Mouse (Mus musculus) spleen, adult 2 months (tissue): Measurements from ENCODE around the gene Srebf2. TPM values are rescaled to one million over a fixed set of nuclear protein-coding genes. Genes with fewer than 3 reads are reported as not detected.

ENCODE experiments used
- DNase-seq, 2 experiments: peaks; one replicate each; pipeline versions ENCODE4 v3.0.0 to v3.0.0-alpha.2; 2012 to 2021; ENCODE audit warnings: low spot score in 2 of 2, low read depth in 1 of 2
- H3K27ac ChIP-seq: fragments of 200-500 bp; 2 replicates; pipeline ENCODE4 v1.5.1; 2012; ENCODE audit warnings: low read length, inconsistent platforms; ENCODE audit not compliant: insufficient read depth
- H3K27me3 ChIP-seq: fragments of 200-500 bp; 2 replicates; pipeline ENCODE4 v1.6.1; 2012; ENCODE audit warnings: mild to moderate bottlenecking, moderate library complexity, low read length, inconsistent platforms; ENCODE audit not compliant: control insufficient read depth, insufficient read depth
- H3K36me3 ChIP-seq: fragments of 200-500 bp; 2 replicates; pipeline ENCODE4 v1.6.1; 2012; ENCODE audit warnings: mild to moderate bottlenecking, low read length, inconsistent platforms; ENCODE audit not compliant: control insufficient read depth, insufficient read depth
- H3K4me1 ChIP-seq: fragments of 200-500 bp; 2 replicates; pipeline ENCODE4 v1.6.1; 2011; ENCODE audit warnings: inconsistent platforms; ENCODE audit not compliant: control insufficient read depth, insufficient read depth, insufficient read length
- H3K4me3 ChIP-seq: fragments of 200-500 bp; 2 replicates; pipeline ENCODE4 v1.5.1; 2011; ENCODE audit warnings: mild to moderate bottlenecking, inconsistent platforms; ENCODE audit not compliant: insufficient read depth, insufficient read length; ENCODE audit errors: extremely low read depth
- CTCF ChIP-seq: fragments of 200-500 bp; IDR thresholded peaks from 2 replicates; pipeline ENCODE4 v1.5.1; 2011; ENCODE audit warnings: mild to moderate bottlenecking, inconsistent platforms; ENCODE audit not compliant: insufficient read depth, insufficient read length, insufficient replicate concordance; ENCODE audit errors: extremely low read depth
- POLR2A ChIP-seq: fragments of 200-500 bp; IDR thresholded peaks from 2 replicates; pipeline ENCODE4 v1.6.1; 2011; ENCODE audit warnings: low read depth, low read length, inconsistent platforms
- WGBS: fragments of 180-500 bp; shearing (Covaris S2); methylation state at CpG from one replicate; pipeline ENCODE4 v1.1.7; 2018; 5-methylcytosine and 5-hydroxymethylcytosine counted together
- polyA plus RNA-seq: library from polyadenylated mRNA; depleted of rRNA; stranded (reverse); fragments of >200 nt; gene quantifications from 2 replicates; pipeline ENCODE4 v1.2.3, GENCODE M21; 2012

Srebf2 gene
- polyA plus RNA-seq, 1 experiment, result 204 TPM

DNA sequence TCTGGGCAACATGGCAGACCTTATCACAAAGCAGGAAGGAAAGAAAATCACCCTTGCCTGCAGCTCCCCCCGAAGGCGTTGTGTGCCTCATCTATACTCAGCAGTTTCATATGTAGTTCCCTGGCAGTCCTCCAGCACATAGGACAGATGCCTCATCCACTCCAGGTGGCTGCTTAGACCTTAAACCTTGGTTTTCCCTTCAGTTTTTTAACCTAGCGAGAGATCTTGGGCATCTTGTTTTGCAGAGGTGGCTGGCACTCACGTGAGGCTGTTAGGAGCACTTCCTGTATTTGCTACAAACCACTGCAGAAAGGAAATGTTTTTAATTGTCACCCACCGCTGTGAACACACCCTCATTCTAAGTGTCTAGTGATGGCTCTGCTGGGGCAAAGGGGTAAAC, 40.0 kb downstream of the Srebf2 start:
- WGBS, result 8% methylated on average over 5 of the region's 5 CpGs
- Histone ChIP-seq H3K27ac (peak overlapping the region; percentile 90), H3K36me3 (peaks cover 46% of the 10 kb centered on the region), H3K4me3 (no peak overlapping the region), H3K4me1 (peaks cover 9% of the 10 kb centered on the region; the same call in 1 of the 2 replicates), H3K27me3 (no peaks in the 10 kb centered on the region)
- DNase-seq, result peak; percentile 53 to 70
- TF ChIP-seq POLR2A (no peak), CTCF (no peak)

DNA sequence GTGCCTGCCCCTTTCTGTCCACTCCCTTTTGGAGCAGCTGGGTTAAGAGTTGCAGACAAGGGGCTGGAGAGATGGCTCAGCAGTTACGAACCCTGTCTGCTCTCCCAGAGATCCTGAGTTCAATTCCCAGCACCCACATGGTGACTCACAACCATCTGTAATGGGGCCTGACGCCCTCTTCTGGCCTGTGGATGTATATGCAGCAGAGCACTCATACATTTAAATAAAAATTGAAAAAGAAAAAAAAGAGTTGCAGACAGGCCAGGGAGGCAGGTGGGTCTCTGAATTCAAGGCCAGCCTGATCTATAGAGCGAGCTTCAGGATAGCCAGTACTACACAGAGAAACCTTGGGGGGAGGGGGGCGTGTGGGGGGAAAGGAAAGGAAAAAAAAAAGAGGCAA, 40.4 kb downstream of the Srebf2 start:
- Histone ChIP-seq H3K27ac (peak overlapping the region; percentile 90), H3K36me3 (peaks cover 46% of the 10 kb centered on the region), H3K27me3 (no peaks in the 10 kb centered on the region), H3K4me3 (no peak overlapping the region), H3K4me1 (peaks cover 9% of the 10 kb centered on the region; the same call in 1 of the 2 replicates)
- TF ChIP-seq CTCF, result no peak
- TF ChIP-seq POLR2A, result no peak
- WGBS, result 93% methylated on average over 4 of the region's 4 CpGs
- DNase-seq, result no peak

DNA sequence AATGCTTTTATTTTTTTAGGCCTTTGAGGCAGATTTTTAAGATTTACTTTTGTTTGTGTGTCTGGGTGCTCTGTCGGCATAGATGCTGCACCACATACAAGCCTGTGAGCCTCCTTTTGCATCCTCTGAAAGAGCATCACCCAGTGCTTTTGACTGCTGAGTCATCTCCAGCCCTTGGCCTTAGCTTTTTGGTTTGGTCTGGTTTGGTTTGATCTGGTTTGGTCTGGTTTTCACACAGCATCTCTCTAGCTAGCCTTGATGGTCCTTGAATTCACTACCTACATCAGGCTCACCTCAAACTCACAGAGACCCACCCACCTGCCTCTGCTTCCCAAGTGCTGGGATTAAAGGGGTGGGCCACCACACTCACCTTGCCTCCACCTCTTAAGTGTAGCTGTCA, 40.9 kb downstream of the Srebf2 start:
- Histone ChIP-seq H3K27ac (peak overlapping the region; percentile 24; the same call in 1 of the 2 replicates), H3K4me1 (peaks cover 9% of the 10 kb centered on the region; the same call in 1 of the 2 replicates), H3K4me3 (no peak overlapping the region), H3K36me3 (peaks cover 47% of the 10 kb centered on the region), H3K27me3 (no peaks in the 10 kb centered on the region)
- no peak for DNase-seq
- TF ChIP-seq CTCF (no peak), POLR2A (no peak)
- WGBS, result 71% methylated on average over 1 of the region's 1 CpGs

DNA sequence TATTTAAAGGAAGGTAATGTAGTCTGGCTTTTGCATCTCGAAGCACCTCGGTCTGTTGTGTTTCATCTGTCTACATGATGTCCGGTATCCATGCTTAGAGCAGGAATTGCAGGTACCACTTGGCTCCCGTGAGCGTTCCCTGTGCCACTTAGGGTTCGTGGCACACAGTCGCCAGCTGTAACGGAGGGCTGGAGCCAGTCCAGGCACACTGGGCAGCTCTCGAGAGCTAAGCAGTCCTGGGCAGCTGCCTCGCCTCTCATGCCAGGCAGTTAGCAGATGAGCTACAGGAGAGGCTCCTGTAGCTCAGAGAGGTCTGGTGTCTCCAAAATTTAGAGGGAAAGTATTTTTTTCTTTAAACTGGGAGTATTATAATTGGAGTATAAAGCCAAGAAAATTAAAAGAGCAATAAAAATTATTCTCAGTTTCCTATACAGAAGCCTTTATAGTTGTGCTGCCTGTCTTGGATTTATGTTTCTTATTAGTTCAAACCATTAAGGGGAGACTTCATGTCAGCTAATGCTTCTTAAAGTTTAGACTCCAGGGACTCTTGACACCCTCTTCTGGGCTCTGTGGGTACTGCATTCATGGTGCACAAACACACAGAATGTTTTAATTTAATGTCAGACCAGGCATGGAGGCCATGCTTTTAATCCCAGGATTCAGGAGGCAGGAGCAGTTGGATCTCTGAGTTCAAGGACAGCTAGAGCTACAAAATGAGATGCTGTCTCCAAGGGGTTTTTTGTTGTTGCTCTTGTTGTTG, 41.7 kb downstream of the Srebf2 start:
- peak; percentile 41 to 58 for DNase-seq
- Histone ChIP-seq H3K4me1 (peaks cover 9% of the 10 kb centered on the region; the same call in 1 of the 2 replicates), H3K4me3 (no peak overlapping the region), H3K27me3 (no peaks in the 10 kb centered on the region), H3K27ac (no peak overlapping the region), H3K36me3 (peaks cover 49% of the 10 kb centered on the region)
- WGBS, result 96% methylated on average over 10 of the region's 10 CpGs
- TF ChIP-seq CTCF (peak; percentile 7; the same call in 1 of the 2 replicates), POLR2A (no peak)

DNA sequence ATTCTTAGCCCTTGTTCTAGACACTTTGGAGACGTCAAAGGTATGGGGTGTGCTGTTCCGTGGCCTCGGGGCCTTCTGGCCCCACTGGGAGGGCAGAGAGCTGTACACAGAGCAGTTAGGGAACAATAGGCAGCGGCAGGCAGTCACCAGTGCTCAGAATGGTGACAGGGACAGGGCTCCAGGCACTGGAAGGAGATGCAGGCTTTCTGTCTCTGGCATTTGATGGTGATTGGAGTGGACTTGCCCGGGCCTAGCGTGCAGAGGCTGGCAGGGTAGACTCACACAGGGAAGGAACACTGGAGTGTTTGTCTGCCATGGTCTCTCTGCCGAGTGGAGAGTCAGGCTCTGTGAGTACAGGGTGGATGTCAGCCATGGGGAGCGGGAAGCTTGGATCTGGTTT, 45.6 kb downstream of the Srebf2 start:
- WGBS, result 95% methylated on average over 8 of the region's 8 CpGs
- H3K36me3 ChIP-seq, result peaks cover 55% of the 10 kb centered on the region
- H3K4me3 ChIP-seq, result no peak overlapping the region
- no peaks in the 10 kb centered on the region for H3K4me1 ChIP-seq
- H3K27me3 ChIP-seq, result no peaks in the 10 kb centered on the region
- H3K27ac ChIP-seq, result no peak overlapping the region
- no peak for DNase-seq
- TF ChIP-seq POLR2A, result no peak
- TF ChIP-seq CTCF, result no peak

DNA sequence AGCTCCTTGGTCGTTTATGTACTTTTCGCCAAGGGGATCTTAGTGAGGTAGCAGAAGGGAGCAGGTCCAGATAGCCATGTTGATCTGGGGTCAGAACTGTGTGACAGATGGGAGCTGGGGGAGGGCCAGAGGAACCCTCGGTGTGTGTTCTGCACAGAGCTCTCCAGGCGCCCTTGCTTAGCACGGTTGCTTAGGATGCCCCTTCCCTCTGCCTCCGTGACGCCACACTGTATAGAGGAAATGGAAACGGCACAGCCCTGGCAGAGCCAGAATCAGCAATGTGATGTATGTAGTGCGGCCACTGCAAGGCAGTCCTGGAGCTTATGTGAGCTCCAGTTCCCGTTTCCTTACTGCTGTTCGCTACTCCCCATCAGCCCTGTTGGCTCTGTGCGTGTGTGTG, 49.3 kb downstream of the Srebf2 start:
- Histone ChIP-seq H3K36me3 (peaks cover 63% of the 10 kb centered on the region), H3K27me3 (no peaks in the 10 kb centered on the region), H3K4me1 (no peaks in the 10 kb centered on the region; the same call in 1 of the 2 replicates), H3K27ac (no peak overlapping the region), H3K4me3 (no peak overlapping the region)
- no peak for DNase-seq
- 65% methylated on average over 12 of the region's 12 CpGs for WGBS
- no peak for TF ChIP-seq CTCF
- TF ChIP-seq POLR2A, result no peak

DNA sequence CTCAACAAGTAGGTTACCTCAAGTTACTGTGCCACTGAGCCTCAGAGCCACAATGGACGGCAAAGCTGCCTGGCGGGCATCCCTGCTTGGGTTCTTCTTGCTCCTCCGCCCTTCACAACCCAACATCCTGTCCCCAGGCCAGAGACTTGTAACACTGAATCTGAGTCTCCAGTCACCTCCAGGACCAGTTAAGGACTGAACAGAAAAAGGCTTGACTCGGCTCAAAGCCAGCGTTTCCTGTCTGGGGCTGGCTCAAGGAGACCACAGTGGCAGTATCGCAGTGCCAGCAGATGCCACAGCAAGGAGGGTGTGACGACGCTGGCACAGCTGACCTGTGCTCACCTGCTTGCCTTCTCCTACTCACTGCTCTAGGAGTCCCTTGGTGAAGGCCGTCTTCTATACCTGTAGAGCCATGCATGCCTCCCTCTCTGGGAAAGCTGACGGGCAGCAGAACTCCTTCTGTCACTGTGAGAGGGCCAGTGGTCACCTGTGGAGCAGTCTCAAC, 50.3 kb downstream of the Srebf2 start:
- H3K4me1 ChIP-seq, result no peaks in the 10 kb centered on the region; the same call in 1 of the 2 replicates
- no peak for DNase-seq
- H3K27ac ChIP-seq, result no peak overlapping the region
- H3K36me3 ChIP-seq, result peaks cover 55% of the 10 kb centered on the region
- H3K4me3 ChIP-seq, result no peak overlapping the region
- WGBS, result 50% methylated on average over 10 of the region's 10 CpGs
- no peaks in the 10 kb centered on the region for H3K27me3 ChIP-seq
- TF ChIP-seq POLR2A (no peak), CTCF (no peak)
